Mouse (Mus musculus): ENCODE data around the gene Kctd18. TPM values are rescaled to one million over a fixed set of nuclear protein-coding genes. Genes with fewer than 3 reads are reported as not detected.

The Kctd18 gene
- total and polyA plus RNA-seq, 3 experiments: 18.7 to 52.7 (median 30.6) TPM

- peak; percentile 73 for TF ChIP-seq CTCF (IDR thresholded peaks at IDR 0.05; ENCODE audit: low read depth, low read length)
- no peak for TF ChIP-seq GATA2 (IDR thresholded peaks at IDR 0.05; ENCODE audit: borderline replicate concordance, low read depth, low read length)
- TF ChIP-seq GATA1 (IDR thresholded peaks at IDR 0.05; ENCODE audit: borderline replicate concordance, low read length): no peak
- Histone ChIP-seq H3K4me3 (ENCODE audit: low read depth, low read length) (peak overlapping the region; percentile 80), H3K36me3 (replicated peaks) (peaks cover 28% of the 10 kb centered on the region), H3K4me1 (ENCODE audit: insufficient read depth, low read depth, low read length) (peaks cover 12% of the 10 kb centered on the region), H3K27me3 (ENCODE audit: insufficient read depth, low read length) (peaks cover 12% of the 10 kb centered on the region; the same call in 1 of the 2 replicates), H3K9me3 (replicated peaks) (no peaks in the 10 kb centered on the region)
- DNase-seq (ENCODE audit: low spot score) (peak; percentile 98), ATAC-seq (ENCODE audit: extremely low read depth, insufficient number of reproducible peaks, low FRiP score, poor library complexity, severe bottlenecking) (peak; percentile 87)
Observed at GRCm38 (mm10) chr1:57969327-57970271, 49.2 kb downstream of the Kctd18 start.

GRCm38 (mm10) chr1:57955774-57956173 lies 63.0 kb downstream of the Kctd18 start:
- ATAC-seq (ENCODE audit: extremely low read depth, insufficient number of reproducible peaks, low FRiP score, poor library complexity, severe bottlenecking): no peak
- Histone ChIP-seq H3K4me3 (ENCODE audit: low read depth, low read length) (no peak overlapping the region), H3K9me3 (replicated peaks) (no peaks in the 10 kb centered on the region), H3K4me1 (ENCODE audit: insufficient read depth, low read depth, low read length) (no peaks in the 10 kb centered on the region; the same call in 1 of the 2 replicates), H3K36me3 (replicated peaks) (peaks cover 54% of the 10 kb centered on the region), H3K27me3 (ENCODE audit: insufficient read depth, low read length) (no peaks in the 10 kb centered on the region)
- no peak for DNase-seq (ENCODE audit: low spot score)
- no peak for TF ChIP-seq GATA1 (IDR thresholded peaks at IDR 0.05; ENCODE audit: borderline replicate concordance, low read length)
- no peak for TF ChIP-seq GATA2 (IDR thresholded peaks at IDR 0.05; ENCODE audit: borderline replicate concordance, low read depth, low read length)
- no peak for TF ChIP-seq CTCF (IDR thresholded peaks at IDR 0.05; ENCODE audit: low read depth, low read length)
- no peak for TF ChIP-seq POLR2AphosphoS5 (IDR thresholded peaks at IDR 0.05; ENCODE audit: insufficient replicate concordance, low read depth, low read length)
- TF ChIP-seq TAL1 (conservative IDR thresholded peaks at IDR 0.05; ENCODE audit: low read depth, low read length): no peak

GRCm38 (mm10) chr1:57954376-57954765 lies 64.4 kb downstream of the Kctd18 start:
- Histone ChIP-seq H3K9me3 (replicated peaks) (no peaks in the 10 kb centered on the region), H3K36me3 (replicated peaks) (peaks cover 48% of the 10 kb centered on the region), H3K27me3 (ENCODE audit: insufficient read depth, low read length) (no peaks in the 10 kb centered on the region), H3K4me3 (ENCODE audit: low read depth, low read length) (no peak overlapping the region), H3K4me1 (ENCODE audit: insufficient read depth, low read depth, low read length) (no peaks in the 10 kb centered on the region; the same call in 1 of the 2 replicates)
- TF ChIP-seq CTCF (IDR thresholded peaks at IDR 0.05; ENCODE audit: low read depth, low read length): no peak
- TF ChIP-seq TAL1 (conservative IDR thresholded peaks at IDR 0.05; ENCODE audit: low read depth, low read length): no peak
- TF ChIP-seq POLR2AphosphoS5 (IDR thresholded peaks at IDR 0.05; ENCODE audit: insufficient replicate concordance, low read depth, low read length): no peak
- ATAC-seq (ENCODE audit: extremely low read depth, insufficient number of reproducible peaks, low FRiP score, poor library complexity, severe bottlenecking): no peak
- DNase-seq (ENCODE audit: low spot score): no peak

- no peak for DNase-seq (ENCODE audit: low spot score)
- no peak for TF ChIP-seq GATA1 (IDR thresholded peaks at IDR 0.05; ENCODE audit: borderline replicate concordance, low read length)
- TF ChIP-seq POLR2AphosphoS5 (IDR thresholded peaks at IDR 0.05; ENCODE audit: insufficient replicate concordance, low read depth, low read length): no peak
- TF ChIP-seq TAL1 (conservative IDR thresholded peaks at IDR 0.05; ENCODE audit: low read depth, low read length): no peak
- no peak for TF ChIP-seq CTCF (IDR thresholded peaks at IDR 0.05; ENCODE audit: low read depth, low read length)
- no peak for TF ChIP-seq GATA2 (IDR thresholded peaks at IDR 0.05; ENCODE audit: borderline replicate concordance, low read depth, low read length)
- no peaks in the 10 kb centered on the region for H3K9me3 ChIP-seq (replicated peaks)
- no peak for ATAC-seq (ENCODE audit: extremely low read depth, insufficient number of reproducible peaks, low FRiP score, poor library complexity, severe bottlenecking)
- peaks cover 42% of the 10 kb centered on the region for H3K36me3 ChIP-seq (replicated peaks)
- H3K4me1 ChIP-seq (ENCODE audit: insufficient read depth, low read depth, low read length): no peaks in the 10 kb centered on the region; the same call in 1 of the 2 replicates
- H3K4me3 ChIP-seq (ENCODE audit: low read depth, low read length): no peak overlapping the region
- H3K27me3 ChIP-seq (ENCODE audit: insufficient read depth, low read length): no peaks in the 10 kb centered on the region
Observed at GRCm38 (mm10) chr1:57953586-57954375, 65.0 kb downstream of the Kctd18 start.

GRCm38 (mm10) chr1:57952509-57952908 lies 66.2 kb downstream of the Kctd18 start:
- TF ChIP-seq GATA1 (IDR thresholded peaks at IDR 0.05; ENCODE audit: borderline replicate concordance, low read length) (no peak), POLR2AphosphoS5 (IDR thresholded peaks at IDR 0.05; ENCODE audit: insufficient replicate concordance, low read depth, low read length) (no peak), GATA2 (IDR thresholded peaks at IDR 0.05; ENCODE audit: borderline replicate concordance, low read depth, low read length) (no peak), TAL1 (conservative IDR thresholded peaks at IDR 0.05; ENCODE audit: low read depth, low read length) (no peak), CTCF (IDR thresholded peaks at IDR 0.05; ENCODE audit: low read depth, low read length) (no peak)
- Histone ChIP-seq H3K27me3 (ENCODE audit: insufficient read depth, low read length) (no peaks in the 10 kb centered on the region), H3K9me3 (replicated peaks) (no peaks in the 10 kb centered on the region), H3K36me3 (replicated peaks) (peaks cover 37% of the 10 kb centered on the region), H3K4me1 (ENCODE audit: insufficient read depth, low read depth, low read length) (no peaks in the 10 kb centered on the region; the same call in 1 of the 2 replicates), H3K4me3 (ENCODE audit: low read depth, low read length) (no peak overlapping the region)
- ATAC-seq (ENCODE audit: extremely low read depth, insufficient number of reproducible peaks, low FRiP score, poor library complexity, severe bottlenecking) (no peak), DNase-seq (ENCODE audit: low spot score) (no peak)

GRCm38 (mm10) chr1:57949716-57950115 lies 69.0 kb downstream of the Kctd18 start:
- ATAC-seq (ENCODE audit: extremely low read depth, insufficient number of reproducible peaks, low FRiP score, poor library complexity, severe bottlenecking): no peak
- H3K4me1 ChIP-seq (ENCODE audit: insufficient read depth, low read depth, low read length): no peaks in the 10 kb centered on the region

More at GRCm38 (mm10) chr1:57949716-57950115, 69.0 kb downstream of the Kctd18 start:
- no peak overlapping the region for H3K4me3 ChIP-seq (ENCODE audit: low read depth, low read length)
- no peaks in the 10 kb centered on the region for H3K9me3 ChIP-seq (replicated peaks)
- TF ChIP-seq CTCF (IDR thresholded peaks at IDR 0.05; ENCODE audit: low read depth, low read length) (no peak), POLR2AphosphoS5 (IDR thresholded peaks at IDR 0.05; ENCODE audit: insufficient replicate concordance, low read depth, low read length) (no peak), GATA2 (IDR thresholded peaks at IDR 0.05; ENCODE audit: borderline replicate concordance, low read depth, low read length) (no peak), GATA1 (IDR thresholded peaks at IDR 0.05; ENCODE audit: borderline replicate concordance, low read length) (no peak), TAL1 (conservative IDR thresholded peaks at IDR 0.05; ENCODE audit: low read depth, low read length) (no peak)
- no peak for DNase-seq (ENCODE audit: low spot score)
- peaks cover 9% of the 10 kb centered on the region; the same call in 1 of the 2 replicates for H3K27me3 ChIP-seq (ENCODE audit: insufficient read depth, low read length)
- peaks cover 14% of the 10 kb centered on the region for H3K36me3 ChIP-seq (replicated peaks)

Measured in G1E (cell line).